Mouse (Mus musculus): Measurements from ENCODE around the gene Trak1.

- no peak for TF ChIP-seq POLR2A (IDR thresholded peaks at IDR 0.05; ENCODE audit: extremely low read depth, insufficient read depth, low read length)
- no peak for TF ChIP-seq CTCF (IDR thresholded peaks at IDR 0.05; ENCODE audit: low read depth, low read length)
These were observed 75.8 kb downstream of the Trak1 start for GRCm38 (mm10) chr9:121373107-121373506.
